Mouse (Mus musculus) heart, adult 2 months (tissue): ENCODE measurements around the gene Zmiz1.

Source experiments
- CTCF ChIP-seq: fragments of 200-600 bp; IDR thresholded peaks from 2 replicates; pipeline ENCODE4 v1.8.1; 2022; ENCODE audit warnings: antibody characterized with exemption, mild to moderate bottlenecking, moderate library complexity
- POLR2A ChIP-seq: fragments of 200-500 bp; IDR thresholded peaks from 2 replicates; pipeline ENCODE4 v1.6.1; 2011; ENCODE audit warnings: mild to moderate bottlenecking, low read depth, low read length, control low read depth; ENCODE audit not compliant: insufficient read depth

- TF ChIP-seq POLR2A (no peak), CTCF (no peak)
Observed at GRCm38 (mm10) chr14:25511967-25512366, 53.0 kb downstream of the Zmiz1 start.
